Mouse (Mus musculus) gastrocnemius, adult 18-20 months (tissue): ENCODE results near the gene Hoxd8. TPM values are rescaled to one million over a fixed set of nuclear protein-coding genes. Genes with fewer than 3 reads are reported as not detected.

ENCODE experiments used
- DNase-seq: peaks from one replicate; pipeline ENCODE4 v3.0.0; 2021; ENCODE audit warnings: low spot score
- long read RNA-seq, 2 experiments: library from polyadenylated mRNA; stranded (forward); transcript quantifications; one replicate each; pipeline ENCODE4 v2.0.0; 2021
- total RNA-seq, 2 experiments: library from RNA; stranded (reverse); gene quantifications; 2 replicates each; pipeline ENCODE4 v1.2.3; 2021

Hoxd8 gene
- 10 to 100 TPM; 32.2 to 40.3 TPM for total RNA-seq
- long read RNA-seq, experiment 1, transcript Hoxd8-202 (2 exons, 1,758 nt): minor isoform, 34 of 90 reads
- long read RNA-seq, experiment 1, transcript Hoxd8-201 (2 exons, 2,634 nt): major isoform, 50 of 90 reads
- long read RNA-seq, experiment 1, partial matches to known transcripts: 0 of 90 reads
- long read RNA-seq, experiment 1, other reads (novel, unspliced or antisense): 6 of 90 reads
- long read RNA-seq, experiment 2, transcript Hoxd8-201 (2 exons, 2,634 nt): major isoform, 38 of 61 reads
- long read RNA-seq, experiment 2, transcript Hoxd8-202 (2 exons, 1,758 nt): minor isoform, 21 of 61 reads
- long read RNA-seq, experiment 2, partial matches to known transcripts: 2 of 61 reads
- long read RNA-seq, experiment 2, other reads (novel, unspliced or antisense): 0 of 61 reads

GRCm38 (mm10) chr2:74704393-74704998 is at the start of gene Hoxd8:
TSS of gene Hoxd8 (plus strand) at chr2:74704615.
- peak; percentile 59 for DNase-seq

- DNase-seq: no peak
Measured at GRCm38 (mm10) chr2:74654743-74655419, 49.5 kb upstream of the Hoxd8 start.

- peak; percentile 34 for DNase-seq
Measured at GRCm38 (mm10) chr2:74655420-74655781, 49.0 kb upstream of the Hoxd8 start.

GRCm38 (mm10) chr2:74655821-74656631 is 48.4 kb upstream of the Hoxd8 start:
- no peak for DNase-seq

GRCm38 (mm10) chr2:74656632-74657021 is 47.8 kb upstream of the Hoxd8 start:
- no peak for DNase-seq

GRCm38 (mm10) chr2:74657251-74658023 is 47.0 kb upstream of the Hoxd8 start:
- no peak for DNase-seq

- no peak for DNase-seq
Measured at GRCm38 (mm10) chr2:74658024-74658666, 46.3 kb upstream of the Hoxd8 start.

GRCm38 (mm10) chr2:74658667-74659371 is 45.6 kb upstream of the Hoxd8 start:
- DNase-seq: no peak

- no peak for DNase-seq
Measured at GRCm38 (mm10) chr2:74659507-74660005, 44.9 kb upstream of the Hoxd8 start, which contains the start of gene Evx2. TSS of gene Evx2 (minus strand) at chr2:74659557.

GRCm38 (mm10) chr2:74660421-74661375 is 43.7 kb upstream of the Hoxd8 start:
- no peak for DNase-seq

GRCm38 (mm10) chr2:74661685-74662084 is 42.7 kb upstream of the Hoxd8 start:
- DNase-seq: no peak

- no peak for DNase-seq
Measured at GRCm38 (mm10) chr2:74663291-74663925, 41.0 kb upstream of the Hoxd8 start.

- DNase-seq: no peak
Measured at GRCm38 (mm10) chr2:74666411-74666810, 38.0 kb upstream of the Hoxd8 start.

GRCm38 (mm10) chr2:74667191-74667841 is 37.1 kb upstream of the Hoxd8 start:
- no peak for DNase-seq

- no peak for DNase-seq
Measured at GRCm38 (mm10) chr2:74667842-74668357, 36.5 kb upstream of the Hoxd8 start, which contains the start of gene Hoxd13. TSS of gene Hoxd13 (plus strand) at chr2:74668310.

GRCm38 (mm10) chr2:74668370-74669229 is 35.8 kb upstream of the Hoxd8 start:
- no peak for DNase-seq
